Mouse (Mus musculus) ES-Bruce4 (cell line): ENCODE measurements around the gene Gp9.

ENCODE experiments used
- CTCF ChIP-seq: IDR thresholded peaks from one replicate; pipeline ENCODE4 v1.8.1; 2011; ENCODE audit warnings: low read depth, low read length
- EP300 ChIP-seq: IDR thresholded peaks from 2 replicates; pipeline ENCODE4 v1.6.1; 2011; ENCODE audit warnings: low read depth, low read length; ENCODE audit not compliant: insufficient read depth
- POLR2A ChIP-seq: IDR thresholded peaks from one replicate; pipeline ENCODE4 v1.8.1; 2011; ENCODE audit warnings: low read length; ENCODE audit not compliant: insufficient read depth

- TF ChIP-seq POLR2A (no peak), CTCF (no peak), EP300 (no peak)
These were observed 26.2 kb downstream of the Gp9 start for GRCm38 (mm10) chr6:87804036-87804435.
